7 mouse cellular contexts compared by ENCODE assay signal in the genomic region with DNA sequence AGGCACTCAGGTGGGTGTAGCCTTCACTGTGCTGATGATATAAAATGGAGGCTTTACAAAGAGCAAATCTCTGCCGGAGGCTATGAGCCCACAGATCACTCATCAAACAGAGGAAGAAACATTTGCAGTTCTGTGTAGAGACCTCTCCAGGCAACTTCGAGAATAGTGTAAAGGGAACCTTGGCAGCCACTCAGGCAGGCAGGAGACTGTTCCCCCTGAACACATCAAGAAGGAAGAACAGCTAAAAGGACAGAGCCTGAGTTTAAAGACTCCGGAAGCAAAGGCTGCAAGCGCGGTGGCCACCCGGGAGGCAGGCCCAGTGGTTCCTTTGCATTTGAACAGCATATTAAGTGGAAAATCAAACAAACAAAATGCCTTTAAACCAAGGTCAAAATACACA. TPM values are rescaled to one million over a fixed set of nuclear protein-coding genes. Genes with fewer than 3 reads are reported as not detected.
DNase-seq lines count a peak whose midpoint lies in the region; ATAC-seq lines count a peak whose summit lies in the region.

No protein-coding gene starts in this region.

- H3K4me2 ChIP-seq in heart, embryonic 13.5 days: peak overlapping the region; percentile 91

- peak overlapping the region; percentile 81 for H3K4me3 ChIP-seq in heart, embryonic 13.5 days
- peak overlapping the region; percentile 76 for H3K4me3 ChIP-seq in midbrain, embryonic 10.5 days

- H3K27me3 ChIP-seq in heart, embryonic 13.5 days (replicated peaks): no peaks in the 10 kb centered on the region
- H3K27me3 ChIP-seq in midbrain, embryonic 10.5 days (ENCODE audit: low read depth, poor library complexity, severe bottlenecking): peaks cover 19% of the 10 kb centered on the region

- WGBS in heart, embryonic 13.5 days: 6% methylated on average over 6 of the region's 6 CpGs
- 1% methylated on average over 6 of the region's 6 CpGs for WGBS in midbrain, embryonic 10.5 days

- ATAC-seq in heart, embryonic 13.5 days (ENCODE audit: extremely low read depth, insufficient number of reproducible peaks, low FRiP score, low TSS enrichment): no peak

- no peaks in the 10 kb centered on the region for H3K36me3 ChIP-seq in heart, embryonic 13.5 days
- no peaks in the 10 kb centered on the region for H3K36me3 ChIP-seq in midbrain, embryonic 10.5 days

- peak overlapping the region; percentile 48 for H3K27ac ChIP-seq in heart, embryonic 13.5 days (replicated peaks)
- H3K27ac ChIP-seq in midbrain, embryonic 10.5 days (replicated peaks): 0 out of 2 replicates have a peak overlapping the region, but pooled peaks have one; percentile 42

- no peaks in the 10 kb centered on the region for H3K9me3 ChIP-seq in heart, embryonic 13.5 days
- no peaks in the 10 kb centered on the region for H3K9me3 ChIP-seq in midbrain, embryonic 10.5 days (replicated peaks)

- H3K9ac ChIP-seq in heart, embryonic 13.5 days: peak overlapping the region; percentile 93

- DNase-seq in spleen, postnatal 36 days (ENCODE audit: low spot score in 2 of 2): peak; percentile 50 to 54
- no peak for DNase-seq in spleen, postnatal 14 days (ENCODE audit: low spot score in 2 of 2)
- DNase-seq in cerebellum, postnatal 25 days: peak; percentile 48 to 50
- peak; percentile 39 to 57 for DNase-seq in kidney, postnatal 36 days
- no peak for DNase-seq in midbrain, embryonic 10.5 days (ENCODE audit: low spot score)
- DNase-seq in Muller cell, postnatal 12 days (ENCODE audit: inconsistent ontology term): no peak

- peaks cover 73% of the 10 kb centered on the region for H3K4me1 ChIP-seq in heart, embryonic 13.5 days
- H3K4me1 ChIP-seq in midbrain, embryonic 10.5 days: peaks cover 68% of the 10 kb centered on the region

RNA-seq across cellular contexts. Expression of a gene that starts 2.2 kb away (rescaled TPM):
- 55.0 and 59.1 TPM in 2 replicates for polyA plus RNA-seq in heart, embryonic 13.5 days (2015; fragmentation: Nextera tagmentation; extraction: Ambion mirVana)
- 52.5 and 52.7 TPM in 2 replicates for polyA plus RNA-seq in midbrain, embryonic 10.5 days (2016; fragmentation: Nextera tagmentation; extraction: Ambion mirVana)

Comparison
In these comparisons a context has a peak if more than half of its experiments do, and no peak if none do; other contexts are left out.
1. DNase-seq: peak in spleen, postnatal 36 days (2 of 2), cerebellum, postnatal 25 days (2 of 2) and kidney, postnatal 36 days (2 of 2); none in spleen, postnatal 14 days (0 of 2), midbrain, embryonic 10.5 days (single experiment) and Muller cell, postnatal 12 days (single experiment).